Mouse (Mus musculus) liver, postnatal 0 days (tissue): Measurements from ENCODE around the gene 1500015O10Rik.

Experiments used
- CTCF ChIP-seq: sonication (generic); IDR thresholded peaks from 2 replicates; pipeline ENCODE4 v1.5.1; 2016; ENCODE audit warnings: antibody characterized with exemption, low read depth
- EP300 ChIP-seq: IDR thresholded peaks from 2 replicates; pipeline ENCODE4 v1.6.1; 2016; ENCODE audit warnings: antibody characterized with exemption, low read depth, mild to moderate bottlenecking

DNA sequence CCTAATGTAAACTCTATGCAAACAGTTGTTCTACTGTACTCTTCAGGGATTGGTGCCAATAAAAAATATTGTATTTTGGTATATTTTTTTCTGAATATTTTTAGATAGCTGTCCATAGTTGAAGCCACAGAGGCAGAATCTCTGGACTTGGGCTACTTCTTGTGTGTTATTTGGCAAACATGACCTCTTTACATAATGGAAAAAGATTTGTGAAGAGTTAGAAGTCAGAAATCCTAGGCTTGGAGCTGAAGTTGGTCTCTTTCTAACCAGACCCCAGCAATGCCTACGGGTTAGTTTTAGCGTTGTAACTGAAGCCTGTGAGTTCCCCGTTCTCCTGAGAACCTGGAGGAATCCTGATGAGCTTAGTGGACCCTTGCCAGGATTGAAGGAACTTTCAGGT lies 36.3 kb upstream of the 1500015O10Rik start:
- TF ChIP-seq CTCF (no peak), EP300 (no peak)
